Comparison of ENCODE assay signal across 12 mouse cellular contexts in genomic region chr12:117251663-117252425, GRCm38 (mm10).
DNase-seq lines count a peak whose midpoint lies in the region; ATAC-seq and TF ChIP-seq lines count a peak whose summit lies in the region.
"Had no signal": no experiment of that assay in that cellular context is flagged by ENCODE, and none has a peak within 500 bp of the region (broad histone marks: within the 10 kb centered on the region; RNA-seq: fewer than 3 reads in every experiment).

No protein-coding gene starts in this region.

- no peak for DNase-seq in heart, postnatal 25 days (ENCODE audit: low spot score)
- DNase-seq in limb, embryonic 14.5 days (ENCODE audit: low spot score): peak; percentile 38
- DNase-seq in layer of hippocampus, adult 2 months (ENCODE audit: low spot score in 2 of 2): no peak
- DNase-seq in lung, adult 18-20 months: no peak
- DNase-seq in layer of hippocampus, adult 11-12 months (ENCODE audit: low spot score): no peak
- DNase-seq: cerebellum, postnatal 14 days; heart, adult 18-20 months; lung, postnatal 10 days had no signal

- intact Hi-C loops in heart, postnatal 25 days (cut with DNase I): no loop called here

- peaks cover 9% of the 10 kb centered on the region; the same call in 1 of the 2 replicates for H3K27me3 ChIP-seq in heart, embryonic 12.5 days (replicated peaks)
- H3K27me3 ChIP-seq in limb, embryonic 14.5 days (ENCODE audit: control insufficient read depth, insufficient read depth, low read length): no peaks in the 10 kb centered on the region
- H3K27me3 ChIP-seq in midbrain, embryonic 15.5 days (replicated peaks): no peaks in the 10 kb centered on the region

- 0 out of 2 replicates have a peak overlapping the region, but pooled peaks have one; percentile 5 for H3K4me2 ChIP-seq in heart, embryonic 12.5 days
- no peak overlapping the region; the same call in 1 of the 2 replicates for H3K4me2 ChIP-seq in limb, embryonic 14.5 days (replicated peaks; ENCODE audit: low read depth, low read length, severe bottlenecking)
- no peak overlapping the region for H3K4me2 ChIP-seq in midbrain, embryonic 15.5 days

- no peak overlapping the region for H3K9ac ChIP-seq in heart, embryonic 12.5 days
- H3K9ac ChIP-seq in limb, embryonic 14.5 days (ENCODE audit: low read depth, low read length, severe bottlenecking): no peak overlapping the region
- no peak overlapping the region for H3K9ac ChIP-seq in midbrain, embryonic 15.5 days

- TF ChIP-seq POLR2A in limb, embryonic 14.5 days (IDR thresholded peaks at IDR 0.05; ENCODE audit: borderline replicate concordance, extremely low read depth, insufficient read depth, insufficient read length): no peak

- no peaks in the 10 kb centered on the region for H3K36me3 ChIP-seq in heart, embryonic 12.5 days
- no peaks in the 10 kb centered on the region for H3K36me3 ChIP-seq in limb, embryonic 14.5 days (ENCODE audit: control insufficient read depth, insufficient read depth, low read length)
- H3K36me3 ChIP-seq in midbrain, embryonic 15.5 days (replicated peaks): peaks cover 19% of the 10 kb centered on the region

- H3K9me3 ChIP-seq in heart, embryonic 12.5 days (replicated peaks): no peaks in the 10 kb centered on the region
- H3K9me3 ChIP-seq in limb, embryonic 14.5 days (ENCODE audit: control insufficient read depth, low read length): no peaks in the 10 kb centered on the region
- no peaks in the 10 kb centered on the region for H3K9me3 ChIP-seq in midbrain, embryonic 15.5 days

- H3K4me1 ChIP-seq in heart, embryonic 12.5 days (replicated peaks): peaks cover 19% of the 10 kb centered on the region
- H3K4me1 ChIP-seq in limb, embryonic 14.5 days (ENCODE audit: control insufficient read depth, insufficient read depth, low read length): peaks cover 23% of the 10 kb centered on the region
- peaks cover 63% of the 10 kb centered on the region for H3K4me1 ChIP-seq in midbrain, embryonic 15.5 days

- H3K27ac ChIP-seq in heart, embryonic 12.5 days (ENCODE audit: poor library complexity, severe bottlenecking): no peak overlapping the region
- peak overlapping the region; percentile 72 for H3K27ac ChIP-seq in limb, embryonic 14.5 days (replicated peaks; ENCODE audit: low read depth, low read length)
- H3K27ac ChIP-seq in midbrain, embryonic 15.5 days: peak overlapping the region; percentile 70
- no peak overlapping the region for H3K27ac ChIP-seq in layer of hippocampus, adult 2 months
- H3K27ac ChIP-seq: kidney, postnatal 0 days had no signal

- ATAC-seq in heart, embryonic 12.5 days (ENCODE audit: insufficient number of reproducible peaks, low FRiP score): no peak
- ATAC-seq in erythroblast, adult 5-6 weeks (replicated peaks; ENCODE audit: low FRiP score, poor library complexity, severe bottlenecking): peak; percentile 45; the same call in 1 of the 2 replicates
- peak; percentile 74 for ATAC-seq in limb, embryonic 14.5 days (ENCODE audit: low FRiP score, low read depth)
- no peak for ATAC-seq in midbrain, embryonic 15.5 days (replicated peaks)

- 16% methylated on average over 11 of the region's 11 CpGs for WGBS in heart, embryonic 12.5 days
- WGBS in limb, embryonic 14.5 days: 19% methylated on average over 11 of the region's 11 CpGs
- WGBS in midbrain, embryonic 15.5 days: 13% methylated on average over 11 of the region's 11 CpGs

- H3K4me3 ChIP-seq in heart, embryonic 12.5 days: no peak overlapping the region
- no peak overlapping the region for H3K4me3 ChIP-seq in limb, embryonic 14.5 days (replicated peaks; ENCODE audit: low read length)
- H3K4me3 ChIP-seq in midbrain, embryonic 15.5 days: no peak overlapping the region
- H3K4me3 ChIP-seq in layer of hippocampus, adult 2 months: no peak overlapping the region

- TF ChIP-seq CTCF in layer of hippocampus, adult 2 months (conservative IDR thresholded peaks at IDR 0.05): no peak

Comparison
In these comparisons a context has a peak if more than half of its experiments do, and no peak if none do; other contexts are left out.
1. ATAC-seq: peak in erythroblast, adult 5-6 weeks (single experiment) and limb, embryonic 14.5 days (single experiment); none in heart, embryonic 12.5 days (single experiment) and midbrain, embryonic 15.5 days (single experiment).
2. H3K27ac ChIP-seq: peak in limb, embryonic 14.5 days (single experiment) and midbrain, embryonic 15.5 days (single experiment); none in heart, embryonic 12.5 days (single experiment) and layer of hippocampus, adult 2 months (single experiment).